Mouse (Mus musculus) adrenal gland, postnatal 25 days (tissue): Measurements from ENCODE around the gene Olfr978. TPM values are rescaled to one million over a fixed set of nuclear protein-coding genes. Genes with fewer than 3 reads are reported as not detected.
"Not testable (repeated sequence)": the region's sequence is repeated elsewhere in the genome, so short reads cannot be mapped to it uniquely, and the experiment has no call there.

Source experiments
- DNase-seq: peaks from one replicate; pipeline ENCODE4 v3.0.0; 2021; ENCODE audit warnings: mixed read lengths
- long read RNA-seq: library from polyadenylated mRNA; stranded (forward); transcript quantifications from one replicate; pipeline ENCODE4 v2.0.0, GENCODE M21; 2021
- total RNA-seq: library from RNA; stranded (reverse); gene quantifications from 2 replicates; pipeline ENCODE4 v1.2.3, GENCODE M21; 2021

Gene Olfr978
- not detected in 2 replicates for total RNA-seq
- long read RNA-seq, result 0 reads

GRCm38 (mm10) chr9:39991813-39992212 is at the start of gene Olfr978:
Olfr978 (plus strand) TSS chr9:39992113.
- no peak for DNase-seq

- DNase-seq, result no peak
Measured at GRCm38 (mm10) chr9:39951946-39952345, 40.0 kb upstream of the Olfr978 start, which contains the start of gene Olfr975. Olfr975 (minus strand) TSS chr9:39952046.

DNA sequence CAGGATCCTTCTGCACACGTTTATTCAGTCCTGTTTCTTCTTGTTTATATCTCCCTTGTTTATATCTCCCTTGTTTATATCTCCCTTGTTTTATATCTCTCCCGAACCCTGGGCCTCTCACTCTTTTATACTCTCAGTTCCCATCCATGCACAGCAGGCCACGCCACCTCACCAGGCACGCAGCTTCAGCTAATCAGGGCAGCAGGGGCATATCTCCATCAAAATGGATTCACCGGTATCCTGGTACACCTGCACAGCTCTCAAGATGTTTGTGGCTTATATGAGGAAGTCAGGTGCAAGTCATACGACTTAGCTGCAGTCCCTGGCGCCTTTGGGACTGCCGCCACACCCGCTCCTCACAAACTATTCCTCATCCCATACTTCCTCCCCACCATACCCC is 30.9 kb upstream of the Olfr978 start, which contains the start of gene Olfr976:
Olfr976 (minus strand) TSS at position 101 of the 400 bp plus-strand sequence.
- not testable (repeated sequence) for DNase-seq

- DNase-seq, result not testable (repeated sequence)
Measured at GRCm38 (mm10) chr9:39976581-39977145, 15.2 kb upstream of the Olfr978 start.

DNA sequence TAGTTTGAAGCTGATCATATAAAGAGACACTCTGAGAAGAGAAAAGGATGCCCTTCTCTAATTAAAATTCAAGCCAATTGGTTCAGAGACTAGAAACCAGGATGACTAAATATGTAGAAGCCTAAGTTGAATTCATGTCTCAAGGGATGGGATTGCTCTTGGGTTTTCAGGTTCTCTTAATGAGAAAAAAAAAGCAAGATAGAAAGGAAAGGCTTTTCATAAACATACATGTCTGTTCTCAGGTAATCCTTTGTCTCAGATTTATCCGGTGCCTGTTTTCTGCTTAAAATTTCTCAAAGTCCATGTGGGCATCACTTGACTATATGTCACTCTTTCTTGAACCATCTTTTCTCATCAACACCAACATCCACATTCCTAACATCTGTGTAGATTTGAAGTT is 11.5 kb downstream of the Olfr978 start, which contains the start of gene Olfr979:
Olfr979 (minus strand) TSS at position 101 of the 400 bp plus-strand sequence.
- no peak for DNase-seq

- no peak for DNase-seq
Measured at GRCm38 (mm10) chr9:40009482-40009881, 17.6 kb downstream of the Olfr978 start, which contains the start of gene Olfr980. Olfr980 (minus strand) TSS chr9:40009582.

- DNase-seq, result no peak
Measured at GRCm38 (mm10) chr9:40021164-40021563, 29.3 kb downstream of the Olfr978 start, which contains the start of gene Olfr981. Olfr981 (plus strand) TSS chr9:40021464.

Other genes with a start within 250 kb of the Olfr978 start
- gene Olfr967, start 245.9 kb upstream of the Olfr978 start, total RNA-seq, result not detected in 2 replicates
- not detected in 2 replicates for gene Olfr968, start 208.9 kb upstream of the Olfr978 start, total RNA-seq
- not detected in 2 replicates for gene Olfr969, start 201.2 kb upstream of the Olfr978 start, total RNA-seq
- gene Olfr970, start 183.3 kb upstream of the Olfr978 start, total RNA-seq, result not detected in 2 replicates
- gene Olfr971, start 155.2 kb upstream of the Olfr978 start, total RNA-seq, result not detected in 2 replicates
- gene Olfr972, start 125.7 kb upstream of the Olfr978 start, total RNA-seq, result not detected in 2 replicates
- not detected in 2 replicates for gene Olfr229, start 84.8 kb upstream of the Olfr978 start, total RNA-seq
- not detected in 2 replicates for gene Olfr974, start 54.6 kb upstream of the Olfr978 start, total RNA-seq
- gene Olfr975, start 40.1 kb upstream of the Olfr978 start, total RNA-seq, result not detected in 2 replicates
- gene Olfr976, start 31.0 kb upstream of the Olfr978 start, total RNA-seq, result not detected in 2 replicates
- not detected in 2 replicates for gene Olfr979, start 11.4 kb downstream of the Olfr978 start, total RNA-seq
- gene Olfr980, start 17.5 kb downstream of the Olfr978 start, total RNA-seq, result not detected in 2 replicates
- not detected in 2 replicates for gene Olfr981, start 29.4 kb downstream of the Olfr978 start, total RNA-seq
- not detected in 2 replicates for gene Olfr982, start 81.7 kb downstream of the Olfr978 start, total RNA-seq
- not detected in 2 replicates for gene Olfr983, start 101.5 kb downstream of the Olfr978 start, total RNA-seq
- gene Olfr984, start 122.1 kb downstream of the Olfr978 start, total RNA-seq, result not detected in 2 replicates
- gene Olfr985, start 138.1 kb downstream of the Olfr978 start, total RNA-seq, result not detected in 2 replicates
- not detected in 2 replicates for gene Tmem225, start 156.0 kb downstream of the Olfr978 start, total RNA-seq
- gene Olfr986, start 188.8 kb downstream of the Olfr978 start, total RNA-seq, result not detected in 2 replicates
- 6.4 and 6.6 TPM in 2 replicates for gene Zfp202, start 200.2 kb downstream of the Olfr978 start, total RNA-seq